Mouse (Mus musculus): ENCODE measurements at regions not wholly inside any gene's neighbourhood (a gene's known extent, or its start where the extent isn't known, plus 50 kb on each side); places are given as distances from the start of the nearest gene placed in this dataset.
"Not testable (repeated sequence)": the region's sequence is repeated elsewhere in the genome, so short reads cannot be mapped to it uniquely, and the experiment has no call there.

DNA sequence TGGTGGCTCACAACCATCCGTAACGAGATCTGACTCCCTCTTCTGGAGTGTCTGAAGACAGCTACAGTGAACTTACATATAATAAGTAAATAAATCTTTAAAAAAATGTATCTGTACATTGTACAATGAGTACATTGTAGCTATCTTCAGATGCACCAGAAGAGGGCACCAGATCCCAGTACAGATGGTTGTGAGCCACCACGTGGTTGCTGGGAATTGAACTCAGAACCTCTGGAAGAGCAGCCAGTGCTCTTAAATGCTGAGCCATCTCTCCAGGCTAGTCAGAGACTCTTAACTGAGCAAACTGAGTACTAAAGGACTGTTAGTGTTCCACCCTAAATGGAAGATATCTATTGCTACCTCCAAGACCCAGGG lies 85.1 kb upstream of the Tbl1x start:
- H3K36me3 ChIP-seq (ENCODE audit: control insufficient read depth, insufficient read depth, low read length); H3K27ac ChIP-seq (ENCODE audit: low read depth, low read length); H3K4me3 ChIP-seq (ENCODE audit: low read depth, low read length); ATAC-seq (replicated peaks; ENCODE audit: insufficient number of reproducible peaks, low FRiP score, low TSS enrichment); H3K4me2 ChIP-seq; H3K9ac ChIP-seq (ENCODE audit: low read depth, low read length); H3K9me3 ChIP-seq (replicated peaks; ENCODE audit: control insufficient read depth, low read length); H3K27me3 ChIP-seq (ENCODE audit: control insufficient read depth, insufficient read depth, low read length); H3K4me1 ChIP-seq (ENCODE audit: control insufficient read depth, insufficient read depth, low read length): not testable (repeated sequence)
- 68% methylated on average over 3 of the region's 3 CpGs for WGBS (ENCODE audit: insufficient replicate concordance)

GRCm38 (mm10) chrX:77426836-77427235 lies 84.0 kb upstream of the Tbl1x start:
- not testable (repeated sequence) for H3K36me3 ChIP-seq (ENCODE audit: control insufficient read depth, insufficient read depth, low read length); H3K4me3 ChIP-seq (ENCODE audit: low read depth, low read length); H3K27me3 ChIP-seq (ENCODE audit: control insufficient read depth, insufficient read depth, low read length); H3K27ac ChIP-seq (ENCODE audit: low read depth, low read length); ATAC-seq (replicated peaks; ENCODE audit: insufficient number of reproducible peaks, low FRiP score, low TSS enrichment); H3K9ac ChIP-seq (ENCODE audit: low read depth, low read length); H3K4me1 ChIP-seq (ENCODE audit: control insufficient read depth, insufficient read depth, low read length); H3K9me3 ChIP-seq (replicated peaks; ENCODE audit: control insufficient read depth, low read length); H3K4me2 ChIP-seq
- WGBS (ENCODE audit: insufficient replicate concordance), result 77% methylated on average over 6 of the region's 6 CpGs

DNA sequence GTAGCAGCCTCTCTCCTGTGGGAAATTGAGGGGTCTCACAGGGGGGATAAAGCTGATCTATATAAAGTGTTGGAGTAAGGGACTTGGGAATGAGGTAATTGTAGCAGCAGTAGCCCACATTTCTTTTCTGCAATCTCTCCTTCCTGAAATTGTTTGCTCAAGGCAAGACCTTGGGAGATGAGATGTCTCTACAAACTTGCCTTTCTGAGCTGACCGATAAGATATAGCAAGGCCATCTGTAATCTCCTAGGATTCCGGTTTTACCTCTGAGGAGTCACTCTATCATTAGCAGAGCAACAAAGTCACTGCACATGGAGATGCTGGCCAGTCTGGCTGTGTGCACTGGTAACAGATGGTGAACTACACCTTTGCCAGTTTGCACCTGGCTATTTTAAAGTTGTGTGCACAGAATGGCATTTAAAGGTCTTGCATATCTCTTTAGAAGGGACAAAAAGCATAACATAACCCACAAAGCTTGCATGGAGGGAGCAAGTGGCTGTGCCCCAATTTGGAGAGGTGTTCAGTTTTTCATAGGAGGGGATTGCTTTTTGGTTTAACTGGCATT lies 78.7 kb upstream of the Tbl1x start:
- Histone ChIP-seq H3K4me3 (ENCODE audit: low read depth, low read length) (no peak overlapping the region), H3K27me3 (ENCODE audit: control insufficient read depth, insufficient read depth, low read length) (no peaks in the 10 kb centered on the region), H3K9ac (ENCODE audit: low read depth, low read length) (no peak overlapping the region), H3K4me2 (no peak overlapping the region), H3K27ac (ENCODE audit: low read depth, low read length) (no peak overlapping the region), H3K4me1 (ENCODE audit: control insufficient read depth, insufficient read depth, low read length) (no peaks in the 10 kb centered on the region), H3K36me3 (ENCODE audit: control insufficient read depth, insufficient read depth, low read length) (no peaks in the 10 kb centered on the region), H3K9me3 (replicated peaks; ENCODE audit: control insufficient read depth, low read length) (no peaks in the 10 kb centered on the region)
- 45% methylated on average over 2 of the region's 2 CpGs for WGBS (ENCODE audit: insufficient replicate concordance)
- no peak for ATAC-seq (replicated peaks; ENCODE audit: insufficient number of reproducible peaks, low FRiP score, low TSS enrichment)

GRCm38 (mm10) chrX:77432846-77433810 lies 77.7 kb upstream of the Tbl1x start:
- H3K4me1 ChIP-seq (ENCODE audit: control insufficient read depth, insufficient read depth, low read length), result no peaks in the 10 kb centered on the region
- no peaks in the 10 kb centered on the region for H3K27me3 ChIP-seq (ENCODE audit: control insufficient read depth, insufficient read depth, low read length)
- peak overlapping the region; percentile 54 for H3K4me2 ChIP-seq
- peak; percentile 93 for ATAC-seq (replicated peaks; ENCODE audit: insufficient number of reproducible peaks, low FRiP score, low TSS enrichment)
- H3K9ac ChIP-seq (ENCODE audit: low read depth, low read length), result no peak overlapping the region
- H3K9me3 ChIP-seq (replicated peaks; ENCODE audit: control insufficient read depth, low read length), result no peaks in the 10 kb centered on the region
- H3K27ac ChIP-seq (ENCODE audit: low read depth, low read length), result no peak overlapping the region; the same call in 1 of the 2 replicates
- H3K36me3 ChIP-seq (ENCODE audit: control insufficient read depth, insufficient read depth, low read length), result no peaks in the 10 kb centered on the region
- WGBS (ENCODE audit: insufficient replicate concordance), result 9% methylated on average over 27 of the region's 29 CpGs
- peak overlapping the region; percentile 27 for H3K4me3 ChIP-seq (ENCODE audit: low read depth, low read length)

GRCm38 (mm10) chrX:77433811-77434192 lies 77.0 kb upstream of the Tbl1x start:
- peak; percentile 23; the same call in 1 of the 2 replicates for ATAC-seq (replicated peaks; ENCODE audit: insufficient number of reproducible peaks, low FRiP score, low TSS enrichment)
- no peaks in the 10 kb centered on the region for H3K27me3 ChIP-seq (ENCODE audit: control insufficient read depth, insufficient read depth, low read length)
- H3K27ac ChIP-seq (ENCODE audit: low read depth, low read length), result no peak overlapping the region
- no peak overlapping the region for H3K9ac ChIP-seq (ENCODE audit: low read depth, low read length)
- H3K4me2 ChIP-seq, result peak overlapping the region; percentile 54
- no peaks in the 10 kb centered on the region for H3K4me1 ChIP-seq (ENCODE audit: control insufficient read depth, insufficient read depth, low read length)
- WGBS (ENCODE audit: insufficient replicate concordance), result 13% methylated on average over 3 of the region's 3 CpGs
- no peaks in the 10 kb centered on the region for H3K9me3 ChIP-seq (replicated peaks; ENCODE audit: control insufficient read depth, low read length)
- H3K4me3 ChIP-seq (ENCODE audit: low read depth, low read length), result 0 out of 2 replicates have a peak overlapping the region, but pooled peaks have one; percentile 16
- H3K36me3 ChIP-seq (ENCODE audit: control insufficient read depth, insufficient read depth, low read length), result no peaks in the 10 kb centered on the region

GRCm38 (mm10) chrX:77443852-77444492 lies 66.8 kb upstream of the Tbl1x start:
- Histone ChIP-seq H3K9ac (ENCODE audit: low read depth, low read length) (no peak overlapping the region), H3K4me2 (no peak overlapping the region), H3K9me3 (replicated peaks; ENCODE audit: control insufficient read depth, low read length) (no peaks in the 10 kb centered on the region), H3K4me1 (ENCODE audit: control insufficient read depth, insufficient read depth, low read length) (no peaks in the 10 kb centered on the region), H3K27me3 (ENCODE audit: control insufficient read depth, insufficient read depth, low read length) (no peaks in the 10 kb centered on the region), H3K36me3 (ENCODE audit: control insufficient read depth, insufficient read depth, low read length) (no peaks in the 10 kb centered on the region), H3K27ac (ENCODE audit: low read depth, low read length) (no peak overlapping the region), H3K4me3 (ENCODE audit: low read depth, low read length) (no peak overlapping the region)
- WGBS (ENCODE audit: insufficient replicate concordance), result 57% methylated on average over 3 of the region's 3 CpGs
- no peak for ATAC-seq (replicated peaks; ENCODE audit: insufficient number of reproducible peaks, low FRiP score, low TSS enrichment)

GRCm38 (mm10) chrX:77446755-77447154 lies 64.1 kb upstream of the Tbl1x start:
- Histone ChIP-seq H3K27ac (ENCODE audit: low read depth, low read length) (no peak overlapping the region), H3K4me2 (no peak overlapping the region), H3K4me3 (ENCODE audit: low read depth, low read length) (no peak overlapping the region), H3K9ac (ENCODE audit: low read depth, low read length) (no peak overlapping the region), H3K9me3 (replicated peaks; ENCODE audit: control insufficient read depth, low read length) (no peaks in the 10 kb centered on the region), H3K4me1 (ENCODE audit: control insufficient read depth, insufficient read depth, low read length) (no peaks in the 10 kb centered on the region), H3K36me3 (ENCODE audit: control insufficient read depth, insufficient read depth, low read length) (no peaks in the 10 kb centered on the region), H3K27me3 (ENCODE audit: control insufficient read depth, insufficient read depth, low read length) (no peaks in the 10 kb centered on the region)
- ATAC-seq (replicated peaks; ENCODE audit: insufficient number of reproducible peaks, low FRiP score, low TSS enrichment), result no peak
- 80% methylated on average over 3 of the region's 3 CpGs for WGBS (ENCODE audit: insufficient replicate concordance)

DNA sequence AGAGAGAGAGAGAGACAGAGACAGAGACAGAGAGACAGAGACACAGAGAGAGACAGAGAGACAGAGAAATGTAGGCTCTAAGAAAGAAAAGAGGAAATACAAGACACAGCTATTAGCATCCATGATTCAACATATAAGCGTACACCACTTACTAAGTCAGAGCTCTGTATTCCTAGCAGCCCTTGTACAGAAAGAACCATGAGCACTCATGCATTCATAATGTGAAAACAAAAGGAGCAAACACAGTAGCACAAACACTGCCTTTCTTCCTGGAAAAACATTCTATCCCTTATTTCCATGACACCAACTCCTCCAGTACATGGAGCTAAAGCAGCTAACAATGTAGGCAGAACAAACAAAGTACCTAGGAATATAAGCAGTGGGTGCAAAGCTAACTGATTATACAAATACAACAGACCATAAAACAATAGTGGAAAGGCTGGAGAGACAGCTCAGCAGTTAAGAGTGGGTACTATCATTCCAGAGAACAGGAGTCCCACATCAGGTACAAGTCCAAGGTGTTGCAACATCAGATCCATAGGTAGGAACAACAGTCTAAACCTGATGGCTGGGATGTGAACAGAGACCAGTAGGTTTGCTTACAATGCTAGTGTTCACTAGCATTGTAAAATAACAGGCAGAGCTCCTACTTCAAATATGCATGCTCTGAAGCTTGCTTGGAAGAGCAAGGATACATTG lies 58.7 kb upstream of the Tbl1x start:
- H3K27me3 ChIP-seq (ENCODE audit: control insufficient read depth, insufficient read depth, low read length), result no peaks in the 10 kb centered on the region
- H3K9ac ChIP-seq (ENCODE audit: low read depth, low read length), result no peak overlapping the region
- 84% methylated on average over 1 of the region's 1 CpGs for WGBS (ENCODE audit: insufficient replicate concordance)
- no peak overlapping the region for H3K27ac ChIP-seq (ENCODE audit: low read depth, low read length)
- no peaks in the 10 kb centered on the region for H3K36me3 ChIP-seq (ENCODE audit: control insufficient read depth, insufficient read depth, low read length)
- H3K4me2 ChIP-seq, result no peak overlapping the region
- ATAC-seq (replicated peaks; ENCODE audit: insufficient number of reproducible peaks, low FRiP score, low TSS enrichment), result no peak
- no peak overlapping the region for H3K4me3 ChIP-seq (ENCODE audit: low read depth, low read length)
- no peaks in the 10 kb centered on the region for H3K4me1 ChIP-seq (ENCODE audit: control insufficient read depth, insufficient read depth, low read length)
- no peaks in the 10 kb centered on the region for H3K9me3 ChIP-seq (replicated peaks; ENCODE audit: control insufficient read depth, low read length)
